ENCODE assay signal across 12 mouse cellular contexts in genomic region chr8:61301298-61302028, GRCm38 (mm10).
DNase-seq lines count a peak whose midpoint lies in the region; ATAC-seq and TF ChIP-seq lines count a peak whose summit lies in the region.
"Had no signal": no experiment of that assay in that cellular context is flagged by ENCODE, and none has a peak within 500 bp of the region (broad histone marks: within the 10 kb centered on the region; RNA-seq: fewer than 3 reads in every experiment).

No protein-coding gene starts in this region.

- no peak overlapping the region for H3K4me3 ChIP-seq in layer of hippocampus, adult 2 months
- no peak overlapping the region for H3K4me3 ChIP-seq in forebrain, embryonic 11.5 days (ENCODE audit: low read depth, low read length)
- no peak overlapping the region for H3K4me3 ChIP-seq in hindbrain, embryonic 14.5 days (replicated peaks; ENCODE audit: low read length)
- no peak overlapping the region for H3K4me3 ChIP-seq in neural tube, embryonic 12.5 days
- H3K4me3 ChIP-seq in gastrocnemius, adult 2 months, result no peak overlapping the region

- ATAC-seq in forebrain, embryonic 11.5 days (replicated peaks; ENCODE audit: low FRiP score), result no peak; the same call in 1 of the 2 replicates
- ATAC-seq in hindbrain, embryonic 14.5 days (ENCODE audit: low FRiP score), result peak; percentile 32; the same call in 1 of the 2 replicates
- peak; percentile 68; the same call in 1 of the 2 replicates for ATAC-seq in neural tube, embryonic 12.5 days (ENCODE audit: low FRiP score, low read depth)
- no peak for ATAC-seq in erythroblast, adult 5-6 weeks (replicated peaks; ENCODE audit: low FRiP score, poor library complexity, severe bottlenecking)

- TF ChIP-seq CTCF in layer of hippocampus, adult 2 months (conservative IDR thresholded peaks at IDR 0.05), result no peak
- TF ChIP-seq CTCF in gastrocnemius, adult 2 months (IDR thresholded peaks at IDR 0.05), result no peak

- no peaks in the 10 kb centered on the region; the same call in 1 of the 2 replicates for H3K36me3 ChIP-seq in forebrain, embryonic 11.5 days (ENCODE audit: control insufficient read depth, insufficient read depth, low read length)
- H3K36me3 ChIP-seq in hindbrain, embryonic 14.5 days (replicated peaks; ENCODE audit: control insufficient read depth, insufficient read depth), result no peaks in the 10 kb centered on the region
- no peaks in the 10 kb centered on the region for H3K36me3 ChIP-seq in neural tube, embryonic 12.5 days

- intact Hi-C loops in gastrocnemius, adult 2 months (cut with DNase I), result no loop called here

- 64% methylated on average over 18 of the region's 18 CpGs for WGBS in forebrain, embryonic 11.5 days
- WGBS in hindbrain, embryonic 14.5 days, result 41% methylated on average over 18 of the region's 18 CpGs
- WGBS in neural tube, embryonic 12.5 days, result 35% methylated on average over 18 of the region's 18 CpGs

- no peak overlapping the region for H3K9ac ChIP-seq in forebrain, embryonic 11.5 days (ENCODE audit: low read length)
- H3K9ac ChIP-seq in hindbrain, embryonic 14.5 days, result no peak overlapping the region
- no peak overlapping the region for H3K9ac ChIP-seq in neural tube, embryonic 12.5 days

- peak overlapping the region; percentile 32 for H3K27ac ChIP-seq in layer of hippocampus, adult 2 months
- H3K27ac ChIP-seq in forebrain, embryonic 11.5 days (ENCODE audit: low read depth, low read length), result peak overlapping the region; percentile 41; the same call in 1 of the 2 replicates
- peak overlapping the region; percentile 11; the same call in 1 of the 2 replicates for H3K27ac ChIP-seq in hindbrain, embryonic 14.5 days
- no peak overlapping the region for H3K27ac ChIP-seq in neural tube, embryonic 12.5 days
- H3K27ac ChIP-seq in gastrocnemius, adult 2 months, result no peak overlapping the region

- H3K27me3 ChIP-seq in forebrain, embryonic 11.5 days (ENCODE audit: control insufficient read depth, insufficient read depth, low read length), result no peaks in the 10 kb centered on the region
- H3K27me3 ChIP-seq in hindbrain, embryonic 14.5 days (ENCODE audit: control insufficient read depth, insufficient read depth, low read length), result no peaks in the 10 kb centered on the region
- H3K27me3 ChIP-seq in neural tube, embryonic 12.5 days (replicated peaks), result no peaks in the 10 kb centered on the region

- H3K9me3 ChIP-seq in forebrain, embryonic 11.5 days (ENCODE audit: control insufficient read depth, low read length), result no peaks in the 10 kb centered on the region
- no peaks in the 10 kb centered on the region for H3K9me3 ChIP-seq in hindbrain, embryonic 14.5 days (ENCODE audit: control insufficient read depth, low read length)
- H3K9me3 ChIP-seq in neural tube, embryonic 12.5 days, result no peaks in the 10 kb centered on the region

- H3K4me1 ChIP-seq in forebrain, embryonic 11.5 days (replicated peaks; ENCODE audit: control insufficient read depth, insufficient read depth, low read length), result peaks cover 10% of the 10 kb centered on the region; the same call in 1 of the 2 replicates
- H3K4me1 ChIP-seq in hindbrain, embryonic 14.5 days (replicated peaks; ENCODE audit: control insufficient read depth, insufficient read depth, low read length), result peaks cover 5% of the 10 kb centered on the region; the same call in 1 of the 2 replicates
- peaks cover 11% of the 10 kb centered on the region for H3K4me1 ChIP-seq in neural tube, embryonic 12.5 days

- no peak for DNase-seq in layer of hippocampus, adult 2 months (ENCODE audit: low spot score in 2 of 2)
- DNase-seq in layer of hippocampus, postnatal 36 days, result no peak
- no peak for DNase-seq in forebrain, embryonic 11.5 days (ENCODE audit: low spot score)
- no peak for DNase-seq in hindbrain, embryonic 14.5 days (ENCODE audit: low spot score)
- no peak for DNase-seq in urinary bladder, postnatal 4 days (ENCODE audit: low spot score in 2 of 2)
- DNase-seq in gastrocnemius, adult 2 months, result no peak
- DNase-seq: cerebellum, postnatal 10 days; heart, postnatal 4 days; thymus, postnatal 36 days had no signal

- H3K4me2 ChIP-seq in forebrain, embryonic 11.5 days (ENCODE audit: low read depth, low read length, severe bottlenecking), result no peak overlapping the region
- no peak overlapping the region for H3K4me2 ChIP-seq in hindbrain, embryonic 14.5 days (replicated peaks)
- no peak overlapping the region for H3K4me2 ChIP-seq in neural tube, embryonic 12.5 days (replicated peaks)
- H3K4me2 ChIP-seq: liver, embryonic 11.5 days had no signal

Comparison
In these comparisons a context has a peak if more than half of its experiments do, and no peak if none do; other contexts are left out.
1. H3K27ac ChIP-seq: peak in layer of hippocampus, adult 2 months (single experiment), forebrain, embryonic 11.5 days (single experiment) and hindbrain, embryonic 14.5 days (single experiment); none in neural tube, embryonic 12.5 days (single experiment) and gastrocnemius, adult 2 months (single experiment).
2. ATAC-seq: peak in hindbrain, embryonic 14.5 days (single experiment) and neural tube, embryonic 12.5 days (single experiment); none in forebrain, embryonic 11.5 days (single experiment) and erythroblast, adult 5-6 weeks (single experiment).